Mouse (Mus musculus) layer of hippocampus, postnatal 14 days (tissue): Measurements from ENCODE around the gene Olfr424. TPM values are rescaled to one million over a fixed set of nuclear protein-coding genes. Genes with fewer than 3 reads are reported as not detected.
A peak's percentile ranks its signal among the peaks of the same experiment; 100 is the strongest.

ENCODE experiments used
- DNase-seq, 2 experiments: peaks; one replicate each; pipeline ENCODE4 v3.0.0; 2021 to 2022; ENCODE audit warnings: low spot score in 2 of 2, mixed read lengths in 1 of 2
- long read RNA-seq, 2 experiments: library from polyadenylated mRNA; stranded (forward); transcript quantifications; one replicate each; pipeline ENCODE4 v2.0.0; 2021
- total RNA-seq, 2 experiments: library from RNA; stranded (reverse); gene quantifications; 2 replicates each; pipeline ENCODE4 v1.2.3; 2021

The Olfr424 gene
- total RNA-seq: not detected
- long read RNA-seq, experiment 1: 0 reads
- long read RNA-seq, experiment 2: 0 reads

GRCm38 (mm10) chr1:174131217-174131616 lies at the start of gene Olfr424:
Olfr424 (plus strand) TSS chr1:174131517.
- no peak for DNase-seq

GRCm38 (mm10) chr1:174084031-174084430 lies 47.3 kb upstream of the Olfr424 start, which contains the start of gene Olfr429:
Olfr429 (plus strand) TSS chr1:174084331.
- no peak for DNase-seq

- no peak for DNase-seq
Measured at GRCm38 (mm10) chr1:174096591-174096990, 34.7 kb upstream of the Olfr424 start, which contains the start of gene Olfr427. Olfr427 (plus strand) TSS chr1:174096891.

DNA sequence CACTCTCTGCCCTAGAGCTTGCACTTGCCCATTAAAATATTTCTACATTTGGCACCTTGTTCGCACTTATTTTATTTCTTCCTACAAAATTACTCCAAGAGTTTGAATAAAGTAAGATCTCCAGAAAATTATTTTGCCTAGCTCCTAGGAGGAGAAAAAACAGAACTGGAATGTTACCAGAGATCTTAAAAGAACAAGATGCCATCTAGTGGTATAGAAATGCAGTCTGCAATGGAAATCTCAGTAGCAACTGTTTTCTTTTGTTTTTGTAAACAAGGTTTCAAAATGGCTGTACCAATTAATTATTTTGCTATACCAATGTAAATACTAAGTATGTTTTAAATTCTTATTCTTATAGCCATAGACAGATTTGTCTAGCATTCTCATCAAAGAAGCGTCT lies 27.6 kb upstream of the Olfr424 start:
- no peak for DNase-seq

GRCm38 (mm10) chr1:174121062-174121461 lies 10.3 kb upstream of the Olfr424 start, which contains the start of gene Olfr231:
Olfr231 (minus strand) TSS chr1:174121162.
- no peak for DNase-seq

DNA sequence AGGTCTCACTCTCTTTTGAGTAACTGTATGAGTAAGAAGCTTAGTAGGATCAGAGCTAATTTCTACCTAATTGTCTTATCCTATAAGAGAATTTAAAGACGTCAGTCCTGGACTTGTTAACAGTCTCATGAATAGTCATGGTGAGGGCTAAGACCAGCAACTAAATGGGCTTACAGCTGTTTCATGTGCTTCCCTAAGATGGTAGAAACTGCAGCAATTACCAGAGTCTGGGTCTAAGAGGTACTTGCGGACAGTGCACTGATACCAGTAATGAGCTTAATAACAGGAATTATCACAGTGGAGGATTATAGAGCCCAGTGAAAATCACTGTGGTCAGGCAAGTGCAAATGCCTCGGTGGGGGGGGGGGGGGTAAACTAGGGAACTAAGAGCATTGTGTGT lies 682 bp downstream of the Olfr424 start:
- DNase-seq: no peak

- DNase-seq: no peak
Measured at GRCm38 (mm10) chr1:174141384-174141783, 10.1 kb downstream of the Olfr424 start.

GRCm38 (mm10) chr1:174146696-174147095 lies 15.4 kb downstream of the Olfr424 start:
- peak in 1 of 2 experiments; percentile 8 for DNase-seq

GRCm38 (mm10) chr1:174149289-174149688 lies 18.0 kb downstream of the Olfr424 start:
- no peak for DNase-seq

GRCm38 (mm10) chr1:174155333-174155732 lies 24.0 kb downstream of the Olfr424 start, which contains the start of gene Olfr420:
Olfr420 (plus strand) TSS chr1:174155633.
- no peak for DNase-seq

DNA sequence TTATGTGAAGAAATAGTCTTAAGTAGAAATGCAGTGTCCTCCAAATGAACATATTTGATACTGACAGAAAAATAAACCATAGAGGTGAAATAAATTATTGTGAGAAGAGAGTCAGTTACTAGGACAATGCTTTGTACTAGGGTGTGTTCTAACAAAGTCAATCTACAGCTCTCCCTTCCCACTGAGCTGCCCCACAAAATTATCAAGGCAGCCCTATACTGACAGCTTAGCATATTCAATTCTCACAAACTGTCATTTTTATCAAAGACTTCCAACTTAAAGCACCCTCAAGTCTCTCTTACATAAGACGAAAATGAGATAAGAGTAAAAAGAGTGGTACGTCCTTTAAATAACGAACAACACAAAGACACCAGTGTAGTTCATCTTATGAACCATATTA lies 26.3 kb downstream of the Olfr424 start:
- no peak for DNase-seq

DNA sequence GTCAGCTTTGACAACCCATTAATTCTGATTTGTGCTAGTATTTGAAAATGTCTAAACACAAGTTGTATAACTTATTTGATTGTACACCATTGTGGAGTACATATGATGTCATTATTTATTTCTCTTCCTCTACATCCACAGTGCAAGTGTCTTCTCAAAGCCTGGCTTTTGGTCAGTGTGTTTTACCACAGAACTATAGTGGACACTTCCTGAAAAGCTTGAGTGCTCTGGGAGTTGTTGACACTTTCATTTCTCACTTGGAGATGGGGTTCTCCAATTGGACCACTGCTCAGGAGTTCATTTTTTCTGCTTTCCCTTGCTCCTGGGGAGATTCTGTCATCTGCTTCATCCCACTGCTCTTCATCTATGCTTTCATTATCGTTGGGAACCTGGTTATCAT lies 27.2 kb downstream of the Olfr424 start:
- DNase-seq: no peak

DNA sequence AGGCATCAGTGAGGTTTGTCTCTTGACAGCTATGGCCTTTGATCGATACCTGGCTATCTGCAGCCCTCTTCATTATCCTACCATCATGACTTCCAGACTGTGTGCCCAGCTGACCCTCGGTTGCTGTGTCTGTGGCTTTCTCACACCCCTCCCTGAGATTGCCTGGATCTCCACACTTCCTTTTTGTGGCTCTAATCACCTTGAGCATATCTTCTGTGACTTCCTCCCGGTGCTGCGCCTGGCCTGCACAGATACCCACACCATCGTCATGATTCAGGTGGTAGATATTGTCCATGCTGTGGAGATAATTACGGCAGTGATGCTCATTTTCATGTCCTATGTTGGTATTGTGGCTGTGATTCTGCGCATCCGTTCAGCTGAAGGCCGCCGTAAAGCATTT lies 27.8 kb downstream of the Olfr424 start:
- DNase-seq: no peak

GRCm38 (mm10) chr1:174169024-174169423 lies 37.7 kb downstream of the Olfr424 start:
- DNase-seq: no peak

DNA sequence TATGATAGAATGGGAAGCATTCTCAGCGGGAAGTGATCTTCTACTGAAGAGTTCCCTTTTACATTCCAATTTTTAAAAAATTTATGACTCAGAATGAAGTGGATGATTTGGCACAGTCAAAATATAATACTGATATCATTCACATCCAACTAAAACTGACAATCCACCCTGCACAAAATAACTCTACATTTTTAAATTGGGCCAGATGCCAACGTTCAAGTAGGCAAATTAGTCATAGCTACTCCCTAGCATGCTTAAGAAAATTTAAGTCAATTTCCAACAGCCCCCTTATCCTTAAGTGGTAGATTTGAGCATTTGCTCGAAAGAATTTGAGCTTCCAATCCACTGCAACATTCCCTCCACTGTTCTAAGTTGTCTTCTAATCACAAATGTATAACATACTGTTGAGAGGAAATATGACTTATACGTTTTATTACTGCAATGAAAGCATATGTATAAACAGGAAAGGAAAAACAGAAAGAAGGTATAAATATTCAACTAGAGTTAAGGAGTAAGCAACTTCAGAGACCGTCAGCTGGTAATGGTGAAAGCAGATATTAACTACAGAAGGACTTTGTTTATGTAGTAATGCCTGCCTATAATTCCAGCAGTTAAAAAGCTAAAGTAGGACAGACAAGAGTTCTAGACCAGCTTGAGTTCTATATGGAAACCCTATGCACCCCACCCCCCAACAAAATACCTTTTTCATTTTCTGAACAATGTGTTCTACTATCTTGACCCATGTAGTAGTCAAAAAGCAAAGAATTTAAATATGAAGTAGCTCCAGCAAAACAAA lies 39.6 kb downstream of the Olfr424 start:
- peak in 1 of 2 experiments; percentile 5 for DNase-seq

- DNase-seq: no peak
Measured at GRCm38 (mm10) chr1:174171537-174171936, 40.2 kb downstream of the Olfr424 start.

GRCm38 (mm10) chr1:174172605-174173004 lies 41.3 kb downstream of the Olfr424 start, which contains the start of gene Spta1:
Spta1 (plus strand) TSS chr1:174172776.
- DNase-seq: no peak

Other genes with a start within 250 kb of the Olfr424 start
- gene Ifi211, start 218.5 kb upstream of the Olfr424 start, total RNA-seq: not detected
- 10 to 100 TPM; 21.9 TPM for gene Mndal, start 189.0 kb upstream of the Olfr424 start, total RNA-seq
- gene Ifi203, start 188.8 kb upstream of the Olfr424 start, total RNA-seq: 10 to 100 TPM; 10.2 to 11.9 TPM
- gene Ifi202b, start 148.8 kb upstream of the Olfr424 start, total RNA-seq: not detected
- gene Ifi205, start 99.7 kb upstream of the Olfr424 start, total RNA-seq: under 1 TPM; 0.35 to 0.43 TPM
- not detected for gene Olfr433, start 90.8 kb upstream of the Olfr424 start, total RNA-seq
- gene Olfr432, start 82.3 kb upstream of the Olfr424 start, total RNA-seq: not detected
- gene Olfr430, start 64.9 kb upstream of the Olfr424 start, total RNA-seq: not detected
- gene Olfr429, start 47.2 kb upstream of the Olfr424 start, total RNA-seq: not detected
- not detected for gene Olfr427, start 34.6 kb upstream of the Olfr424 start, total RNA-seq
- gene Olfr231, start 10.4 kb upstream of the Olfr424 start, total RNA-seq: not detected
- gene Olfr420, start 24.1 kb downstream of the Olfr424 start, total RNA-seq: not detected
- under 1 TPM; 0.14 to 0.24 TPM for gene Spta1, start 41.3 kb downstream of the Olfr424 start, total RNA-seq
- not detected for gene Olfr419, start 120.5 kb downstream of the Olfr424 start, total RNA-seq
- not detected for gene Mptx1, start 199.0 kb downstream of the Olfr424 start, total RNA-seq
- gene Olfr417, start 233.6 kb downstream of the Olfr424 start, total RNA-seq: not detected